Mouse (Mus musculus) neural tube, embryonic 13.5 days (tissue): ENCODE results near the gene Qpct. TPM values are rescaled to one million over a fixed set of nuclear protein-coding genes. Genes with fewer than 3 reads are reported as not detected.

Experiments
- ATAC-seq: fragments of 200-750 bp; cut with Nextera tagmentation; 2 replicates; pipeline ENCODE4 v1.8.0; 2017; ENCODE audit warnings: low read depth, mild to moderate bottlenecking, moderate TSS enrichment, moderate library complexity
- H3K27ac ChIP-seq: fragments of 300-500 bp; sonication (generic); replicated peaks from 2 replicates; pipeline ENCODE4 v1.5.1; 2015; ENCODE audit warnings: moderate library complexity, mild to moderate bottlenecking, inconsistent platforms
- H3K27me3 ChIP-seq: fragments of 300-500 bp; sonication (generic); 2 replicates; pipeline ENCODE4 v1.6.1; 2015; ENCODE audit warnings: mild to moderate bottlenecking, inconsistent platforms
- H3K36me3 ChIP-seq: fragments of 300-500 bp; sonication (generic); 2 replicates; pipeline ENCODE4 v1.6.1; 2015; ENCODE audit warnings: mild to moderate bottlenecking, inconsistent platforms
- H3K4me1 ChIP-seq: fragments of 300-500 bp; sonication (generic); replicated peaks from 2 replicates; pipeline ENCODE4 v1.6.1; 2015; ENCODE audit warnings: inconsistent platforms
- H3K4me2 ChIP-seq: fragments of 300-500 bp; sonication (generic); 2 replicates; pipeline ENCODE4 v1.6.1; 2015; ENCODE audit warnings: inconsistent platforms, mild to moderate bottlenecking, moderate library complexity
- H3K4me3 ChIP-seq: fragments of 300-500 bp; sonication (generic); 2 replicates; pipeline ENCODE4 v1.5.1; 2015; ENCODE audit warnings: mild to moderate bottlenecking, inconsistent platforms
- H3K9ac ChIP-seq: fragments of 300-500 bp; sonication (generic); 2 replicates; pipeline ENCODE4 v1.6.1; 2015; ENCODE audit warnings: moderate library complexity, mild to moderate bottlenecking, inconsistent platforms
- H3K9me3 ChIP-seq: fragments of 300-500 bp; sonication (generic); 2 replicates; pipeline ENCODE4 v1.6.1; 2016; ENCODE audit warnings: inconsistent platforms
- WGBS: fragments of 180-500 bp; shearing (Covaris S2); methylation state at CpG from one replicate; pipeline ENCODE4 v1.1.7; 2015; 5-methylcytosine and 5-hydroxymethylcytosine counted together
- polyA plus RNA-seq: library from polyadenylated mRNA; unstranded; fragments of >200 nt; fragmentation: Nextera tagmentation; extraction: Ambion mirVana; gene quantifications from 2 replicates; pipeline ENCODE4 v1.2.1, GENCODE M21; 2015

The Qpct gene
- 12.5 TPM in 2 replicates for polyA plus RNA-seq

GRCm38 (mm10) chr17:79051606-79052005 lies at the start of gene Qpct:
Qpct (plus strand) TSS chr17:79051906.
- H3K9me3 ChIP-seq, result no peaks in the 10 kb centered on the region
- H3K27me3 ChIP-seq, result peaks cover 14% of the 10 kb centered on the region
- H3K4me3 ChIP-seq, result peak within 1 kb of the TSS; percentile 64
- ATAC-seq, result peak; percentile 30; the same call in 1 of the 2 replicates
- H3K9ac ChIP-seq, result peak within 1 kb of the TSS; percentile 75
- H3K4me1 ChIP-seq, result peaks cover 16% of the 10 kb centered on the region
- H3K36me3 ChIP-seq, result no peaks in the 10 kb centered on the region
- peak within 1 kb of the TSS; percentile 64 for H3K27ac ChIP-seq
- peak within 1 kb of the TSS; percentile 97 for H3K4me2 ChIP-seq
- 74% methylated on average over 4 of the region's 4 CpGs for WGBS

DNA sequence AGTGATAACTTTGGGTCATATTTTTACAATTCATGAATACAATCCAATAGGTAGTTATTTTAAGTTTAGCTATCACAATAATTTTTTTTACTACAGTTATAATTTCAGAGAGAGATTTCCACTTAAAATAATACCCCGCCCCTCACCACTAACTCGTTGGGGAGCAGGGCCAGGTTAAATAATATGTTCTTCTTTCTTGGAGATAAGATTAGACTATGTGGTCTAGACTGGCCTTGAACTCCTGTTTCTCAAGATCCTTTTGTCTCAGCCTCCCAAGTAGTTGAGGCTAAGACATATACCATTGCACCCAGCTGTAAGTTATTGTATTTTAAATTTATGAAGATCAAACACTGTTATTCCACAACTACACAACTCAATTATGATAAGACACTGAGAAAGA lies 38.1 kb upstream of the Qpct start:
- Histone ChIP-seq H3K27me3 (no peaks in the 10 kb centered on the region), H3K4me2 (no peak overlapping the region), H3K4me3 (no peak overlapping the region), H3K9me3 (no peaks in the 10 kb centered on the region), H3K4me1 (peaks cover 13% of the 10 kb centered on the region), H3K36me3 (peaks cover 16% of the 10 kb centered on the region), H3K27ac (no peak overlapping the region), H3K9ac (no peak overlapping the region)
- WGBS, result 90% methylated on average over 2 of the region's 2 CpGs
- no peak for ATAC-seq

DNA sequence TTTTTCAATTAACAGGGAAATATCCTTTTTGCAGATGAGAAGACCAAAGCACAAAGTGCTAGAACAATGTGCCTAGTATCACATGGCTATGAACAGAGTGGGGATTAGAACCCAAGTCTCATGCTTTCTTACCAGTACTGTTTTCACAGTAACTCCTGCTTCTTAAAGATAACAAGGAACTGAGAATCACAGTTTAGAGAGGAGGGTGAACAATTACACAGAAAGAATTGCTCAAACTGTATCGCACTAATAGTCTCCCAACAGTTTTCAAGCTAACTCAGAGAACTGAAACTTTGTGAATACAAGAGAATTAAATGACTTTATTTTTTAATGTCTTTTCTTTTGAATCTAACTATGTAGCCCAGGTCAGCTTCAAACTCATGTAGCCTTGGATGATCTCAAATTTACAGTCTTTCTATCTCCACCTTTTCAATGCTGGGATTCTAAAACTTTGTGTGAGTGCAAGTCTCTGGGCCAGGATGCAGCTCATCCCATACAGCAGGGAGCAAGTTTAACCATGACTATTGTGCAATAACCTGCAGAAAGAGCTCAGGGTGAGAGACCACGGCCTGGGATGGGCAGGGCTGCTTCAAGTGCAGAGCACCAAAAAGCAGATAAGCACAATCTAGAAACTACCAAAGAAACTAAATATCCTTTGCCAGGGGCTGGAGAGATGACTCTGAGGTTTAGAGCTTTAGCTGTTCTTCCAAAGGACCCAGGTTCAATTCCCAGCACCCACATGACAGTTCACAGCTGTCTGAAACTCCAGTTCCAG lies 36.6 kb upstream of the Qpct start:
- H3K9me3 ChIP-seq, result no peaks in the 10 kb centered on the region
- ATAC-seq, result no peak
- no peak overlapping the region for H3K27ac ChIP-seq
- 97% methylated on average over 2 of the region's 2 CpGs for WGBS
- H3K36me3 ChIP-seq, result peaks cover 16% of the 10 kb centered on the region
- no peak overlapping the region for H3K9ac ChIP-seq
- peaks cover 27% of the 10 kb centered on the region for H3K4me1 ChIP-seq
- no peak overlapping the region for H3K4me3 ChIP-seq
- no peak overlapping the region for H3K4me2 ChIP-seq
- H3K27me3 ChIP-seq, result no peaks in the 10 kb centered on the region

DNA sequence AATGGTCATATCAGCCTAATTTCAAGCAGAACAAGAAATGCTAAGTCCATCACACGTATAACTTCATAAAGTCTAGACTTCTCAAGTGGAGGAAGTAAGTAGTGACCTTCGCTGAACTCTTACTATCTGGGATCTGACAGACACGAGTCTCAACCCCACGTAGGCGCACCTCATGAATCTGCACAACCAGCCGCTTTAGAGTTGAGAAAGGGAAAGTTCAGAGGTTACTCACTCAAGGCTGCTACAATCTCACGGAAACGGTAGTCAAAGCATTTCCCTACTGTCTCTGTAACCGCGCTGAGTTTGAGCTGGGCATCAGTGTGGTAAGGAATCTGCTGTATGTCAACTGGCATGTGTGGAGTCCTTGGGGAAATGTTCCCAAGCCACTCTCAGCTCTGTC lies 35.9 kb upstream of the Qpct start:
- WGBS, result 83% methylated on average over 10 of the region's 10 CpGs
- Histone ChIP-seq H3K4me2 (no peak overlapping the region), H3K36me3 (peaks cover 16% of the 10 kb centered on the region), H3K9me3 (no peaks in the 10 kb centered on the region), H3K27me3 (no peaks in the 10 kb centered on the region), H3K9ac (no peak overlapping the region), H3K4me3 (no peak overlapping the region), H3K4me1 (peaks cover 27% of the 10 kb centered on the region), H3K27ac (no peak overlapping the region)
- ATAC-seq, result no peak

DNA sequence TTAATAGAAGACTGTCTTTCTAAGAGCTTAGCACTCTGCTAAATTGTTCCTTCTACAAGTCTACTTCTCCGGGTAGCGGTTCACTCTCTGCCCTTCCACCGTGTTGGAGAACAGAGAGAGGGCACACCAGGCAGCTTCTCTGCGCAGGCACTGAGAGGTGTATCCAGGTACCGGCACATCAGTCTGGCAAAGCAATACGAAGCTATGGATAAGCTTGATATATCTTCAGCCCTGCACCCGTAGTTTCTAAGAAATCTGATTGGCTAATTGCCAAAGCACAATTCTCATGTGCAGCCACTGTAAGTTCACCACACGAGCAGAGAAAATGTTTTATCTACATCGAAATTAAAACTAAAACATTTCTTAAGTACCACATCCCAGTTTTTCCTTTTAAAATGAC lies 33.3 kb upstream of the Qpct start:
- Histone ChIP-seq H3K9ac (no peak overlapping the region), H3K36me3 (no peaks in the 10 kb centered on the region), H3K27me3 (peaks cover 13% of the 10 kb centered on the region), H3K9me3 (no peaks in the 10 kb centered on the region), H3K4me1 (peaks cover 32% of the 10 kb centered on the region), H3K4me2 (peak overlapping the region; percentile 78), H3K4me3 (no peak overlapping the region), H3K27ac (no peak overlapping the region)
- WGBS, result 61% methylated on average over 9 of the region's 9 CpGs
- ATAC-seq, result no peak

DNA sequence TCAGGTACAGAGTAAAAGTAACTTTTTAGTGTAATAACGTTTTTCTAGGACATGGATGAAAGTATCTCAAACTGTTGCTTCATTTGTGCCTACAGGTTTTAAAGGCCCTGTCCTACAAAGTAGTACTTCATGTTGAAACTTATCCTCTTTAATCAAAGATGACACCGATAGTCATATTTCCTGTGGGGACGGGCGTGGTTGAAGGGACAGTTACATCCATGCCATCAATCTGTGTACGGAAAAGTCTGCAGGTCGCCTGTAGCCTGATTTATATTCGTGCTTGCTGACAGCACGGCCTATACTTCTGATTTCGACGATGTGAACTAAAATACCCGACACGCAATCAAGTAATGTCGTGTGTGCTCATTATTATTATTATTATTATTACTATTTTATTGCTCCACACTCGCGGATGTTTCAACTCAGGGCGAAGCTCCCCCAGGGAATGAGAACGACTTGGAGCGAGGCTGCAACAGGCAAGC lies 31.9 kb upstream of the Qpct start:
- Histone ChIP-seq H3K36me3 (no peaks in the 10 kb centered on the region), H3K4me2 (peak overlapping the region; percentile 78), H3K27ac (peak overlapping the region; percentile 77), H3K9ac (peak overlapping the region; percentile 84), H3K4me1 (peaks cover 32% of the 10 kb centered on the region), H3K4me3 (peak overlapping the region; percentile 81), H3K9me3 (no peaks in the 10 kb centered on the region), H3K27me3 (peaks cover 13% of the 10 kb centered on the region)
- ATAC-seq, result no peak
- WGBS, result under 1% methylated on average over 18 of the region's 18 CpGs

DNA sequence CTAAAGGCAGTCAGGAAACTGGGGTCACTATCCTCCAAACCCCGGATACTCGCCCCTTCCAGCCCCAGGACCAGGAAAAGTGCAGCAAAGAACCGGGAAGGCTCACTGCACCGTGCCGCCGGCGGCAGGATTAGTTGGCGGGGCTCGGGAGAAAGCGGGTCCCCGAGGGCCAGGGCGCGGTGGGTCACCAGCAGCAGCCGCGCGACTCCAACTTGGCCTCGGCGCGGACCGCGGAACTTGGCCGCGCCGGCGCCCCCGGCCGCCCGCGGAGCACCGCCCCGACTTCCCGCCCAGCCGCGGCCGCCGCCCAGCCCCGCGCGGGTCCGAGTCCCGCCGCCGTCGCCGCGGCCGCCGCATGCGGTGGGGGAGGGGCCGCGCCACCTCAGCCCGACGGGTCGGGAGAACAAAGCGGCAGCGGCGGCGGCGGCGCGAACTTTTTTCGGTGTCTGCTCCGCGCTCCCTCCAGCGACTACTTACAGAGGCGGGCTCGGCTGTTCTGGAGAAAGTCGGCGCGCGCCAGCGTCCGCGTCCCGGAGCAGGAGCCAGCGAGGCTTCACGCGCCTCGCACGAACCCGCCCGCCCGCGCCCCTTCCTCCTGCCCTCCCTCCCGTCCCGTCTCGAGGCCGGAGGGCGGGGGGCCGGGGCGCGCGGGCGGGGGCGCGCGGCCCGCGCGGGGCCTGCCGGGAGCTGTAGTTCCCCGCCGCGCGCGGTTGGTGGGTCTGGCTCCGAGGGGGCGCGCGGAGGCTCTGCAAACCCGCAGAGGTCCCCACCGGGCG lies 31.3 kb upstream of the Qpct start, which contains the start of gene Prkd3:
TSS of gene Prkd3 (minus strand) at position 609 of the 776 bp plus-strand sequence.
- WGBS, result under 1% methylated on average over 82 of the region's 113 CpGs
- H3K36me3 ChIP-seq, result no peaks in the 10 kb centered on the region
- peak; percentile 93 for ATAC-seq
- peak within 1 kb of the TSS; percentile 77 for H3K27ac ChIP-seq
- peaks cover 14% of the 10 kb centered on the region for H3K27me3 ChIP-seq
- peak within 1 kb of the TSS; percentile 84 for H3K9ac ChIP-seq
- H3K4me1 ChIP-seq, result peaks cover 32% of the 10 kb centered on the region
- H3K4me3 ChIP-seq, result peak within 1 kb of the TSS; percentile 81
- H3K4me2 ChIP-seq, result peak within 1 kb of the TSS; percentile 78
- no peaks in the 10 kb centered on the region for H3K9me3 ChIP-seq

GRCm38 (mm10) chr17:79020984-79021335 lies 30.7 kb upstream of the Qpct start:
- Histone ChIP-seq H3K27ac (no peak overlapping the region), H3K27me3 (peaks cover 16% of the 10 kb centered on the region), H3K36me3 (no peaks in the 10 kb centered on the region), H3K4me3 (peak overlapping the region; percentile 81), H3K9me3 (no peaks in the 10 kb centered on the region), H3K4me1 (peaks cover 32% of the 10 kb centered on the region), H3K9ac (peak overlapping the region; percentile 84), H3K4me2 (peak overlapping the region; percentile 78)
- peak; percentile 68; the same call in 1 of the 2 replicates for ATAC-seq
- 2% methylated on average over 24 of the region's 24 CpGs for WGBS

DNA sequence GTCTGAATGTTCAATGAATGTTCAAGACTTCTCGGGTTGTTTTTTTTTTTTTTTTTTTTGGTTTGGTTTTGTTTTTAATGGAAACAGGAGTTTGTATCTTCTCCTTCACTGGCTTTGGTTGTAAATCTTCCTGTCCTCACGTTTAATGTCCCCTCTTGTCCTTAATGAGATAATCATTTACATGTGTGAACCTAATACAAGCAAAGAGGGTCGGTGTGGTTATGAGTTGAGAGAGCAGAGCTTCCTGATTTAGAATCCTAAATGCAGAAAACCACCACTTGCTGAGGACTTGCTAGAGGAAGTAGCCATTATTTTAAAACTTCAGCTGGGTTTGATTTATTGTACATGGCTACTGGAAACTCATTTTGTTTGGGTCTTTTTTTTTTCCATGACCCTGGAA lies 29.0 kb upstream of the Qpct start:
- Histone ChIP-seq H3K9ac (no peak overlapping the region), H3K27ac (no peak overlapping the region), H3K36me3 (no peaks in the 10 kb centered on the region), H3K4me1 (peaks cover 28% of the 10 kb centered on the region), H3K4me3 (no peak overlapping the region), H3K27me3 (peaks cover 16% of the 10 kb centered on the region), H3K4me2 (no peak overlapping the region), H3K9me3 (no peaks in the 10 kb centered on the region)
- 39% methylated on average over 3 of the region's 3 CpGs for WGBS
- ATAC-seq, result no peak

DNA sequence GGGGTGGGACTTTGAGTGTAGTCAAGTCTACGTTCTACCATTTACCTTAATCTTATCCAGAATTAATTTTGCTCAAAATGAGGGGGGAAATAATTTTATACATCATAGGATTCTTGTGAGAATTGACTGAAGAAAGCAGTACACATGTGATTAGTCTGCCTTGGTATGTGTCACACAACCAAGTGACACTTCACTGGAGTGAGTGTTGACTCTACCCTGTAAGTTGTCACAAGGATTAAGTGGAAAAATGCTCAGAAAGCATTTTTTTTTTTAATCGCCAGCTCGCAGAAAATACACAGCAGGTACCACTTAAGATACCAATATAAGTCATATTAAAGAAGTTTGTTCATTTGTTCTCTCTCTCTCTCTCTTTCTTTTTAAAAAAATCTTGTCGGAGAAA lies 27.2 kb upstream of the Qpct start:
- peaks cover 11% of the 10 kb centered on the region for H3K4me1 ChIP-seq
- peaks cover 16% of the 10 kb centered on the region for H3K27me3 ChIP-seq
- H3K9ac ChIP-seq, result no peak overlapping the region
- 90% methylated on average over 4 of the region's 4 CpGs for WGBS
- no peaks in the 10 kb centered on the region for H3K36me3 ChIP-seq
- H3K27ac ChIP-seq, result no peak overlapping the region
- H3K4me2 ChIP-seq, result no peak overlapping the region
- no peak for ATAC-seq
- H3K9me3 ChIP-seq, result no peaks in the 10 kb centered on the region
- no peak overlapping the region for H3K4me3 ChIP-seq

GRCm38 (mm10) chr17:79029226-79029625 lies 22.5 kb upstream of the Qpct start:
- H3K9me3 ChIP-seq, result no peaks in the 10 kb centered on the region
- ATAC-seq, result no peak
- H3K27ac ChIP-seq, result no peak overlapping the region
- H3K36me3 ChIP-seq, result no peaks in the 10 kb centered on the region
- 0 out of 2 replicates have a peak, but pooled peaks cover 3% of the 10 kb centered on the region for H3K27me3 ChIP-seq
- H3K4me3 ChIP-seq, result no peak overlapping the region
- H3K4me2 ChIP-seq, result no peak overlapping the region
- H3K9ac ChIP-seq, result no peak overlapping the region
- no peaks in the 10 kb centered on the region for H3K4me1 ChIP-seq
- 90% methylated on average over 3 of the region's 3 CpGs for WGBS

DNA sequence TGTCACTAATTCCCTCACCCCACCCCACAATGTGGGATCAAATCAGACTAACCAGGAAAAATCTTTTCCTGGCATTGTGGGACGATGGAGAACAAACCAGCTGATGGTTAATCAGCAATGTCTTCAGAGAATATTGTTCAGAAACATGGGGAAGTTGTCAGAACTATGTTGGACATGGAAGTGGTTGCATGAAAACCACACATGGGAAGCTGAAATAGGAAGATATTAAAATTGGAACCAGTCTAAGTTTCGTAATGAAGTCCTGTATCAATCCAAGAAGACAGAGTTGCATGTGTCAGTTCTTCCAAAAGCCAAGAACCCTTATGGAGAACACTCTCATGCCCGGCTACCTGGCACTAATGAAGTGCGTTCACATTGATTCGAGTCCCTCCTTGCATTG lies 20.1 kb upstream of the Qpct start:
- ATAC-seq, result no peak
- Histone ChIP-seq H3K27ac (no peak overlapping the region), H3K4me3 (no peak overlapping the region), H3K9ac (no peak overlapping the region), H3K36me3 (no peaks in the 10 kb centered on the region), H3K4me2 (no peak overlapping the region), H3K4me1 (no peaks in the 10 kb centered on the region), H3K9me3 (no peaks in the 10 kb centered on the region), H3K27me3 (no peaks in the 10 kb centered on the region)
- 88% methylated on average over 5 of the region's 5 CpGs for WGBS
